Mouse (Mus musculus) lung, embryonic 14.5 days (tissue): ENCODE measurements at regions not wholly inside any gene's neighbourhood (a gene's known extent, or its start where the extent isn't known, plus 50 kb on each side); places are given as distances from the start of the nearest gene placed in this dataset.

Experiments
- ATAC-seq: fragments of 200-750 bp; cut with Nextera tagmentation; 2 replicates; pipeline ENCODE4 v1.8.0; 2017; ENCODE audit warnings: mild to moderate bottlenecking, moderate TSS enrichment, moderate library complexity; ENCODE audit not compliant: insufficient read depth
- DNase-seq: peaks from one replicate; pipeline ENCODE4 v3.0.0-alpha.2; 2015
- H3K27ac ChIP-seq: fragments of 300-500 bp; sonication (generic); 2 replicates; pipeline ENCODE4 v1.5.1; 2014; ENCODE audit warnings: low read depth, mild to moderate bottlenecking, moderate library complexity
- H3K27me3 ChIP-seq: fragments of 300-500 bp; sonication (generic); 2 replicates; pipeline ENCODE4 v1.6.1; 2014; ENCODE audit warnings: low read length, control low read depth; ENCODE audit not compliant: insufficient read depth
- H3K36me3 ChIP-seq: fragments of 300-500 bp; sonication (generic); 2 replicates; pipeline ENCODE4 v1.6.1; 2014; ENCODE audit warnings: control low read depth; ENCODE audit not compliant: insufficient read depth
- H3K4me1 ChIP-seq: fragments of 300-500 bp; sonication (generic); 2 replicates; pipeline ENCODE4 v1.6.1; 2014; ENCODE audit warnings: antibody characterized with exemption, control low read depth; ENCODE audit not compliant: insufficient read depth
- H3K4me2 ChIP-seq: fragments of 300-500 bp; sonication (generic); 2 replicates; pipeline ENCODE4 v1.6.1; 2014; ENCODE audit warnings: mild to moderate bottlenecking
- H3K4me3 ChIP-seq: fragments of 300-500 bp; sonication (generic); 2 replicates; pipeline ENCODE4 v1.5.1; 2014; ENCODE audit warnings: low read depth, low read length
- H3K9ac ChIP-seq: fragments of 300-500 bp; sonication (generic); 2 replicates; pipeline ENCODE4 v1.6.1; 2014
- H3K9me3 ChIP-seq: fragments of 300-500 bp; sonication (generic); 2 replicates; pipeline ENCODE4 v1.6.1; 2016; ENCODE audit warnings: low read depth, low read length, control low read depth
- CTCF ChIP-seq: IDR thresholded peaks from 2 replicates; pipeline ENCODE4 v1.5.1; 2016; ENCODE audit warnings: antibody characterized with exemption, low read depth
- WGBS: fragments of 180-500 bp; shearing (Covaris S2); extraction: QIAGEN DNeasy Blood & Tissue Kit; methylation state at CpG from one replicate; pipeline ENCODE4 v1.1.7; 2014; 5-methylcytosine and 5-hydroxymethylcytosine counted together

- 68% methylated on average over 7 of the region's 7 CpGs for WGBS
- no peak for TF ChIP-seq CTCF
- Histone ChIP-seq H3K27me3 (no peaks in the 10 kb centered on the region), H3K9ac (no peak overlapping the region), H3K36me3 (no peaks in the 10 kb centered on the region), H3K9me3 (no peaks in the 10 kb centered on the region), H3K4me1 (0 out of 2 replicates have a peak, but pooled peaks cover 3% of the 10 kb centered on the region), H3K4me3 (no peak overlapping the region), H3K4me2 (no peak overlapping the region), H3K27ac (no peak overlapping the region)
- ATAC-seq (no peak), DNase-seq (no peak)
Observed at GRCm38 (mm10) chr7:83061197-83061893, 194.2 kb downstream of the Mex3b start.

- DNase-seq (no peak), ATAC-seq (no peak)
- H3K27me3 ChIP-seq: no peaks in the 10 kb centered on the region
- H3K36me3 ChIP-seq: no peaks in the 10 kb centered on the region
- H3K4me1 ChIP-seq: 0 out of 2 replicates have a peak, but pooled peaks cover 3% of the 10 kb centered on the region
- no peak overlapping the region for H3K4me3 ChIP-seq
- whole genome bisulfite sequencing: 84% methylated on average over 6 of the region's 6 CpGs
- no peak overlapping the region for H3K4me2 ChIP-seq
- no peak overlapping the region for H3K27ac ChIP-seq
- H3K9me3 ChIP-seq: no peaks in the 10 kb centered on the region
- H3K9ac ChIP-seq: no peak overlapping the region
- no peak for TF ChIP-seq CTCF
Observed at GRCm38 (mm10) chr7:83061894-83062477, 194.9 kb downstream of the Mex3b start.

- Histone ChIP-seq H3K4me3 (no peak overlapping the region), H3K27ac (no peak overlapping the region), H3K36me3 (no peaks in the 10 kb centered on the region), H3K9me3 (no peaks in the 10 kb centered on the region), H3K4me2 (no peak overlapping the region), H3K27me3 (no peaks in the 10 kb centered on the region), H3K9ac (no peak overlapping the region), H3K4me1 (0 out of 2 replicates have a peak, but pooled peaks cover 3% of the 10 kb centered on the region)
- 66% methylated on average over 3 of the region's 3 CpGs for WGBS
- no peak for ATAC-seq
- no peak for DNase-seq
- no peak for TF ChIP-seq CTCF
Observed at GRCm38 (mm10) chr7:83063559-83063958, 196.4 kb downstream of the Mex3b start.

- no peaks in the 10 kb centered on the region for H3K9me3 ChIP-seq
- DNase-seq (no peak), ATAC-seq (no peak)
- WGBS: 79% methylated on average over 3 of the region's 3 CpGs
- H3K27me3 ChIP-seq: no peaks in the 10 kb centered on the region
- H3K27ac ChIP-seq: no peak overlapping the region
- H3K9ac ChIP-seq: no peak overlapping the region
- H3K4me2 ChIP-seq: no peak overlapping the region
- 0 out of 2 replicates have a peak, but pooled peaks cover 3% of the 10 kb centered on the region for H3K4me1 ChIP-seq
- no peak for TF ChIP-seq CTCF
- no peak overlapping the region for H3K4me3 ChIP-seq
- no peaks in the 10 kb centered on the region for H3K36me3 ChIP-seq
Observed at GRCm38 (mm10) chr7:83065341-83065740, 198.2 kb downstream of the Mex3b start.

GRCm38 (mm10) chr7:83074399-83074970 is 207.4 kb downstream of the Mex3b start:
- ATAC-seq: no peak
- no peak overlapping the region for H3K27ac ChIP-seq
- peak; percentile 64 for DNase-seq
- WGBS: 46% methylated on average over 15 of the region's 15 CpGs
- peaks cover 12% of the 10 kb centered on the region for H3K4me1 ChIP-seq
- peak overlapping the region; percentile 39; the same call in 1 of the 2 replicates for H3K4me2 ChIP-seq
- no peaks in the 10 kb centered on the region for H3K9me3 ChIP-seq
- no peak for TF ChIP-seq CTCF
- no peak overlapping the region for H3K4me3 ChIP-seq
- H3K9ac ChIP-seq: no peak overlapping the region
- no peaks in the 10 kb centered on the region for H3K27me3 ChIP-seq
- no peaks in the 10 kb centered on the region for H3K36me3 ChIP-seq

- Histone ChIP-seq H3K9me3 (no peaks in the 10 kb centered on the region), H3K36me3 (no peaks in the 10 kb centered on the region), H3K4me1 (peaks cover 12% of the 10 kb centered on the region), H3K4me2 (no peak overlapping the region), H3K27ac (no peak overlapping the region), H3K4me3 (no peak overlapping the region), H3K27me3 (no peaks in the 10 kb centered on the region), H3K9ac (no peak overlapping the region)
- ATAC-seq: 0 out of 2 replicates have a peak, but pooled peaks have one; percentile 49
- peak; percentile 48 for DNase-seq
- 53% methylated on average over 4 of the region's 4 CpGs for WGBS
- no peak for TF ChIP-seq CTCF
Observed at GRCm38 (mm10) chr7:83075159-83075952, 208.2 kb downstream of the Mex3b start.
